Mouse (Mus musculus) G1E-ER4 (cell line): ENCODE measurements around the gene Ncaph2. TPM values are rescaled to one million over a fixed set of nuclear protein-coding genes. Genes with fewer than 3 reads are reported as not detected.

Experiments
- GATA1 ChIP-seq: IDR thresholded peaks from one replicate; pipeline ENCODE4 v1.8.0; 2012; ENCODE audit warnings: low read length, inconsistent platforms
- polyA plus RNA-seq: library from polyadenylated mRNA; stranded (reverse); fragments of >175 nt; gene quantifications from 2 replicates; pipeline ENCODE4 v1.2.3, GENCODE M21; 2012

Ncaph2 gene
- polyA plus RNA-seq, 1 experiment = 87.9 TPM

- no peak for TF ChIP-seq GATA1
Measured at GRCm38 (mm10) chr15:89373027-89373761, 17.7 kb downstream of the Ncaph2 start.

- TF ChIP-seq GATA1 = no peak
Measured at GRCm38 (mm10) chr15:89373762-89374248, 18.3 kb downstream of the Ncaph2 start, which contains the start of gene Sco2. Gene Sco2 (minus strand): TSS chr15:89373846.

- TF ChIP-seq GATA1 = no peak
Measured at GRCm38 (mm10) chr15:89374340-89374739, 18.8 kb downstream of the Ncaph2 start.

GRCm38 (mm10) chr15:89374801-89375534 lies 19.4 kb downstream of the Ncaph2 start:
- TF ChIP-seq GATA1 = no peak

GRCm38 (mm10) chr15:89376040-89376439 lies 20.5 kb downstream of the Ncaph2 start:
- TF ChIP-seq GATA1 = no peak

- no peak for TF ChIP-seq GATA1
Measured at GRCm38 (mm10) chr15:89376957-89377356, 21.4 kb downstream of the Ncaph2 start, which contains the start of gene Tymp. Gene Tymp (minus strand): TSS chr15:89377039.

- TF ChIP-seq GATA1 = no peak
Measured at GRCm38 (mm10) chr15:89377362-89377761, 21.8 kb downstream of the Ncaph2 start.

GRCm38 (mm10) chr15:89377938-89378828 lies 22.7 kb downstream of the Ncaph2 start:
- no peak for TF ChIP-seq GATA1

GRCm38 (mm10) chr15:89378831-89379401 lies 23.4 kb downstream of the Ncaph2 start, which contains the start of gene Odf3b:
Gene Odf3b (minus strand): TSS chr15:89379282.
- no peak for TF ChIP-seq GATA1

GRCm38 (mm10) chr15:89379429-89379828 lies 23.9 kb downstream of the Ncaph2 start:
- TF ChIP-seq GATA1 = no peak

GRCm38 (mm10) chr15:89384617-89385016 lies 29.1 kb downstream of the Ncaph2 start, which contains the start of gene Klhdc7b:
Gene Klhdc7b (plus strand): TSS chr15:89384917.
- no peak for TF ChIP-seq GATA1

- TF ChIP-seq GATA1 = no peak
Measured at GRCm38 (mm10) chr15:89387127-89387526, 31.6 kb downstream of the Ncaph2 start.

GRCm38 (mm10) chr15:89390081-89390480 lies 34.6 kb downstream of the Ncaph2 start:
- TF ChIP-seq GATA1 = no peak

GRCm38 (mm10) chr15:89396883-89397282 lies 41.4 kb downstream of the Ncaph2 start:
- no peak for TF ChIP-seq GATA1

GRCm38 (mm10) chr15:89398146-89398545 lies 42.6 kb downstream of the Ncaph2 start:
- TF ChIP-seq GATA1 = no peak
